Mouse (Mus musculus) lung, embryonic 16.5 days (tissue): ENCODE results near the gene Cnksr1. TPM values are rescaled to one million over a fixed set of nuclear protein-coding genes. Genes with fewer than 3 reads are reported as not detected.

Source experiments
- ATAC-seq: fragments of 200-750 bp; cut with Nextera tagmentation; 2 replicates; pipeline ENCODE4 v1.8.0; 2017; ENCODE audit warnings: low read depth, mild to moderate bottlenecking, moderate library complexity
- H3K27ac ChIP-seq: fragments of 300-500 bp; sonication (generic); 2 replicates; pipeline ENCODE4 v1.5.1; 2014; ENCODE audit warnings: mild to moderate bottlenecking, control low read depth, low read length
- H3K27me3 ChIP-seq: fragments of 300-500 bp; sonication (generic); 2 replicates; pipeline ENCODE4 v1.6.1; 2014; ENCODE audit warnings: low read depth, low read length, mixed read lengths; ENCODE audit not compliant: control insufficient read depth, insufficient read depth
- H3K36me3 ChIP-seq: fragments of 300-500 bp; sonication (generic); 2 replicates; pipeline ENCODE4 v1.6.1; 2014; ENCODE audit warnings: low read length; ENCODE audit not compliant: control insufficient read depth, insufficient read depth
- H3K4me1 ChIP-seq: fragments of 300-500 bp; sonication (generic); replicated peaks from 2 replicates; pipeline ENCODE4 v1.6.1; 2014; ENCODE audit warnings: low read length, mixed read lengths; ENCODE audit not compliant: control insufficient read depth, insufficient read depth
- H3K4me2 ChIP-seq: fragments of 300-500 bp; sonication (generic); 2 replicates; pipeline ENCODE4 v1.6.1; 2014; ENCODE audit warnings: low read depth, low read length, control low read depth
- H3K4me3 ChIP-seq: fragments of 300-500 bp; sonication (generic); 2 replicates; pipeline ENCODE4 v1.5.1; 2014; ENCODE audit warnings: mild to moderate bottlenecking, low read length, control low read depth
- H3K9ac ChIP-seq: fragments of 300-500 bp; sonication (generic); 2 replicates; pipeline ENCODE4 v1.6.1; 2014; ENCODE audit warnings: low read length, control low read depth
- H3K9me3 ChIP-seq: fragments of 300-500 bp; sonication (generic); 2 replicates; pipeline ENCODE4 v1.6.1; 2016; ENCODE audit warnings: low read length; ENCODE audit not compliant: control insufficient read depth
- WGBS: fragments of 180-500 bp; shearing (Covaris S2); extraction: QIAGEN DNeasy Blood & Tissue Kit; methylation state at CpG from one replicate; pipeline ENCODE4 v1.1.7; 2014; 5-methylcytosine and 5-hydroxymethylcytosine counted together
- polyA plus RNA-seq: library from polyadenylated mRNA; unstranded; fragments of >200 nt; fragmentation: Nextera tagmentation; extraction: Ambion mirVana; gene quantifications from 2 replicates; pipeline ENCODE4 v1.2.1, GENCODE M21; 2015

The Cnksr1 gene
- polyA plus RNA-seq: 12.6 and 14.2 TPM in 2 replicates

- Histone ChIP-seq H3K9ac (peak within 1 kb of the TSS; percentile 71), H3K9me3 (no peaks in the 10 kb centered on the region), H3K4me2 (peak within 1 kb of the TSS; percentile 51), H3K27me3 (no peaks in the 10 kb centered on the region; the same call in 1 of the 2 replicates), H3K4me1 (peaks cover 10% of the 10 kb centered on the region; the same call in 1 of the 2 replicates), H3K36me3 (no peaks in the 10 kb centered on the region), H3K4me3 (peak within 1 kb of the TSS; percentile 56), H3K27ac (peak within 1 kb of the TSS; percentile 54)
- ATAC-seq: peak; percentile 97
- 1% methylated on average over 18 of the region's 18 CpGs for WGBS
These were observed at the start of gene Cnksr1 for GRCm38 (mm10) chr4:134238279-134238651. Gene Cnksr1 (minus strand): TSS chr4:134238399.

GRCm38 (mm10) chr4:134287575-134288025, 49.4 kb upstream of the Cnksr1 start, which contains the start of gene Pdik1l:
Gene Pdik1l (minus strand): TSS chr4:134287895.
- Histone ChIP-seq H3K4me1 (peaks cover 19% of the 10 kb centered on the region), H3K4me3 (peak within 1 kb of the TSS; percentile 96), H3K27me3 (no peaks in the 10 kb centered on the region), H3K36me3 (peaks cover 3% of the 10 kb centered on the region; the same call in 1 of the 2 replicates), H3K9me3 (no peaks in the 10 kb centered on the region), H3K9ac (peak within 1 kb of the TSS; percentile 98), H3K4me2 (peak within 1 kb of the TSS; percentile 76), H3K27ac (peak within 1 kb of the TSS; percentile 98)
- peak; percentile 79 for ATAC-seq
- 0% methylated on average over 26 of the region's 43 CpGs for WGBS

GRCm38 (mm10) chr4:134287168-134287564, 49.0 kb upstream of the Cnksr1 start:
- WGBS: under 1% methylated on average over 55 of the region's 59 CpGs
- Histone ChIP-seq H3K4me1 (peaks cover 19% of the 10 kb centered on the region), H3K9me3 (no peaks in the 10 kb centered on the region), H3K36me3 (peaks cover 4% of the 10 kb centered on the region), H3K27me3 (no peaks in the 10 kb centered on the region), H3K4me3 (peak overlapping the region; percentile 96), H3K9ac (peak overlapping the region; percentile 98), H3K27ac (peak overlapping the region; percentile 98), H3K4me2 (peak overlapping the region; percentile 76)
- ATAC-seq: peak; percentile 96

GRCm38 (mm10) chr4:134286226-134287167, 48.3 kb upstream of the Cnksr1 start:
- H3K4me2 ChIP-seq: peak overlapping the region; percentile 71
- peak overlapping the region; percentile 98 for H3K9ac ChIP-seq
- peaks cover 19% of the 10 kb centered on the region for H3K4me1 ChIP-seq
- H3K36me3 ChIP-seq: peaks cover 5% of the 10 kb centered on the region
- 1% methylated on average over 59 of the region's 59 CpGs for WGBS
- peak overlapping the region; percentile 86 for H3K27ac ChIP-seq
- H3K27me3 ChIP-seq: no peaks in the 10 kb centered on the region
- H3K4me3 ChIP-seq: peak overlapping the region; percentile 96
- peak; percentile 47 for ATAC-seq
- no peaks in the 10 kb centered on the region for H3K9me3 ChIP-seq

- H3K27ac ChIP-seq: no peak overlapping the region
- no peaks in the 10 kb centered on the region for H3K27me3 ChIP-seq
- no peaks in the 10 kb centered on the region for H3K9me3 ChIP-seq
- peaks cover 19% of the 10 kb centered on the region for H3K4me1 ChIP-seq
- H3K4me2 ChIP-seq: no peak overlapping the region
- WGBS: 83% methylated on average over 2 of the region's 2 CpGs
- H3K36me3 ChIP-seq: peaks cover 8% of the 10 kb centered on the region
- no peak for ATAC-seq
- H3K9ac ChIP-seq: no peak overlapping the region
- no peak overlapping the region for H3K4me3 ChIP-seq
These were observed 46.7 kb upstream of the Cnksr1 start for GRCm38 (mm10) chr4:134284942-134285341.

- peak; percentile 72 for ATAC-seq
- peak overlapping the region; percentile 35 for H3K4me3 ChIP-seq
- peak overlapping the region; percentile 67 for H3K27ac ChIP-seq
- H3K9me3 ChIP-seq: no peaks in the 10 kb centered on the region
- peak overlapping the region; percentile 27 for H3K9ac ChIP-seq
- peaks cover 8% of the 10 kb centered on the region for H3K4me1 ChIP-seq
- H3K36me3 ChIP-seq: peaks cover 10% of the 10 kb centered on the region
- peak overlapping the region; percentile 56 for H3K4me2 ChIP-seq
- H3K27me3 ChIP-seq: no peaks in the 10 kb centered on the region
- whole genome bisulfite sequencing: 3% methylated on average over 14 of the region's 14 CpGs
These were observed 35.5 kb upstream of the Cnksr1 start for GRCm38 (mm10) chr4:134273417-134274345.

GRCm38 (mm10) chr4:134272731-134273416, 34.7 kb upstream of the Cnksr1 start:
- no peaks in the 10 kb centered on the region for H3K9me3 ChIP-seq
- peak overlapping the region; percentile 67 for H3K27ac ChIP-seq
- peak overlapping the region; percentile 27 for H3K9ac ChIP-seq
- WGBS: 10% methylated on average over 12 of the region's 13 CpGs
- peak; percentile 43 for ATAC-seq
- H3K4me1 ChIP-seq: peaks cover 8% of the 10 kb centered on the region
- no peaks in the 10 kb centered on the region for H3K27me3 ChIP-seq
- H3K36me3 ChIP-seq: peaks cover 6% of the 10 kb centered on the region; the same call in 1 of the 2 replicates
- peak overlapping the region; percentile 35 for H3K4me3 ChIP-seq
- H3K4me2 ChIP-seq: peak overlapping the region; percentile 56

GRCm38 (mm10) chr4:134271979-134272378, 33.8 kb upstream of the Cnksr1 start:
- peaks cover 5% of the 10 kb centered on the region; the same call in 1 of the 2 replicates for H3K36me3 ChIP-seq
- no peak overlapping the region for H3K4me2 ChIP-seq
- no peak overlapping the region for H3K9ac ChIP-seq
- H3K4me1 ChIP-seq: peaks cover 8% of the 10 kb centered on the region
- no peak for ATAC-seq
- WGBS: 79% methylated on average over 7 of the region's 7 CpGs
- H3K27ac ChIP-seq: no peak overlapping the region
- no peak overlapping the region for H3K4me3 ChIP-seq
- no peaks in the 10 kb centered on the region for H3K9me3 ChIP-seq
- no peaks in the 10 kb centered on the region for H3K27me3 ChIP-seq
